In genomic region chr9:75599191-75599841, GRCm38 (mm10) we compare ENCODE assay signal across 9 mouse cellular contexts. TPM values are rescaled to one million over a fixed set of nuclear protein-coding genes. Genes with fewer than 3 reads are reported as not detected.
DNase-seq lines count a peak whose midpoint lies in the region; ATAC-seq lines count a peak whose summit lies in the region.
"Had no signal": no experiment of that assay in that cellular context is flagged by ENCODE, and none has a peak within 500 bp of the region (broad histone marks: within the 10 kb centered on the region; RNA-seq: fewer than 3 reads in every experiment).

No protein-coding gene starts in this region.

- H3K27ac ChIP-seq in heart, embryonic 11.5 days (ENCODE audit: low read depth, low read length): peak overlapping the region; percentile 11; the same call in 1 of the 2 replicates
- H3K27ac ChIP-seq in forebrain, embryonic 16.5 days (ENCODE audit: low read length): peak overlapping the region; percentile 23; the same call in 1 of the 2 replicates
- H3K27ac ChIP-seq in neural tube, embryonic 13.5 days (replicated peaks): peak overlapping the region; percentile 74
- H3K27ac ChIP-seq: heart, embryonic 15.5 days had no signal

- no peaks in the 10 kb centered on the region for H3K36me3 ChIP-seq in heart, embryonic 11.5 days (ENCODE audit: control insufficient read depth, insufficient read depth, low read length)
- peaks cover 6% of the 10 kb centered on the region for H3K36me3 ChIP-seq in forebrain, embryonic 16.5 days (ENCODE audit: control insufficient read depth, insufficient read depth)
- peaks cover 37% of the 10 kb centered on the region for H3K36me3 ChIP-seq in neural tube, embryonic 13.5 days
- H3K36me3 ChIP-seq: heart, embryonic 15.5 days had no signal

- no peak for DNase-seq in heart, adult 8-10 months (ENCODE audit: low spot score)
- DNase-seq in cerebellum, adult 11 months: peak; percentile 46
- peak; percentile 42 to 84 for DNase-seq in layer of hippocampus, postnatal 14 days (ENCODE audit: low spot score in 2 of 2)
- no peak for DNase-seq in natural killer cell, adult 2 months (ENCODE audit: low spot score in 2 of 2)
- DNase-seq in embryo, embryonic 10 days (ENCODE audit: low spot score): no peak

- WGBS in heart, embryonic 11.5 days (ENCODE audit: insufficient replicate concordance): 39% methylated on average over 5 of the region's 5 CpGs
- WGBS in forebrain, embryonic 16.5 days: 13% methylated on average over 5 of the region's 5 CpGs
- WGBS in neural tube, embryonic 13.5 days: 37% methylated on average over 5 of the region's 5 CpGs

- H3K4me3 ChIP-seq in heart, embryonic 11.5 days (ENCODE audit: low read depth, low read length): no peak overlapping the region
- no peak overlapping the region for H3K4me3 ChIP-seq in forebrain, embryonic 16.5 days (replicated peaks; ENCODE audit: low read length)
- no peak overlapping the region for H3K4me3 ChIP-seq in neural tube, embryonic 13.5 days
- H3K4me3 ChIP-seq: heart, embryonic 15.5 days had no signal

- no peak for ATAC-seq in heart, embryonic 11.5 days (replicated peaks; ENCODE audit: insufficient number of reproducible peaks, low FRiP score, low TSS enrichment)
- peak; percentile 95 for ATAC-seq in forebrain, embryonic 16.5 days
- ATAC-seq in neural tube, embryonic 13.5 days (ENCODE audit: low read depth): peak; percentile 91

- no peak overlapping the region for H3K4me2 ChIP-seq in heart, embryonic 11.5 days
- H3K4me2 ChIP-seq in forebrain, embryonic 16.5 days (ENCODE audit: low read length): no peak overlapping the region
- no peak overlapping the region for H3K4me2 ChIP-seq in neural tube, embryonic 13.5 days
- H3K4me2 ChIP-seq: heart, embryonic 15.5 days had no signal

- H3K27me3 ChIP-seq in heart, embryonic 11.5 days (ENCODE audit: control insufficient read depth, insufficient read depth, low read length): no peaks in the 10 kb centered on the region
- no peaks in the 10 kb centered on the region for H3K27me3 ChIP-seq in forebrain, embryonic 16.5 days (replicated peaks; ENCODE audit: control insufficient read depth, insufficient read depth, low read length)
- H3K27me3 ChIP-seq in neural tube, embryonic 13.5 days: no peaks in the 10 kb centered on the region
- H3K27me3 ChIP-seq: heart, embryonic 15.5 days had no signal

- no peak overlapping the region for H3K9ac ChIP-seq in heart, embryonic 11.5 days (ENCODE audit: low read depth, low read length)
- no peak overlapping the region for H3K9ac ChIP-seq in forebrain, embryonic 16.5 days (replicated peaks; ENCODE audit: low read depth, low read length)
- no peak overlapping the region for H3K9ac ChIP-seq in neural tube, embryonic 13.5 days
- H3K9ac ChIP-seq: heart, embryonic 15.5 days had no signal

- H3K9me3 ChIP-seq in heart, embryonic 11.5 days (replicated peaks; ENCODE audit: control insufficient read depth, low read length): no peaks in the 10 kb centered on the region
- H3K9me3 ChIP-seq in forebrain, embryonic 16.5 days (ENCODE audit: control insufficient read depth, low read length): no peaks in the 10 kb centered on the region; the same call in 1 of the 2 replicates
- no peaks in the 10 kb centered on the region for H3K9me3 ChIP-seq in neural tube, embryonic 13.5 days
- H3K9me3 ChIP-seq: heart, embryonic 15.5 days had no signal

- H3K4me1 ChIP-seq in heart, embryonic 11.5 days (ENCODE audit: control insufficient read depth, insufficient read depth, low read length): 0 out of 2 replicates have a peak, but pooled peaks cover 4% of the 10 kb centered on the region
- H3K4me1 ChIP-seq in forebrain, embryonic 16.5 days (replicated peaks; ENCODE audit: control insufficient read depth, insufficient read depth, low read length): peaks cover 12% of the 10 kb centered on the region
- peaks cover 39% of the 10 kb centered on the region for H3K4me1 ChIP-seq in neural tube, embryonic 13.5 days (replicated peaks)

RNA-seq across cellular contexts. Expression of gene Tmod2, which starts 11.8 kb away (rescaled TPM):
- 5.9 and 6.1 TPM in 2 replicates for polyA plus RNA-seq in heart, embryonic 11.5 days (2014; fragmentation: Nextera tagmentation; extraction: Ambion mirVana)
- total RNA-seq in heart, adult 8-10 months (2022): 1 to 10 TPM; 4.2 to 5.2 (median 4.4) TPM
- polyA plus RNA-seq in forebrain, embryonic 16.5 days (2015; fragmentation: Nextera tagmentation; extraction: Ambion mirVana): 252 and 274 TPM in 2 replicates
- 100 to 1,000 TPM; 420 to 434 TPM for total RNA-seq in layer of hippocampus, postnatal 14 days (2021)
- polyA plus RNA-seq in neural tube, embryonic 13.5 days (2015; fragmentation: Nextera tagmentation; extraction: Ambion mirVana): 171 and 178 TPM in 2 replicates

RNA-seq across cellular contexts. Expression of gene Lysmd2, which starts 26.2 kb away (rescaled TPM):
- 16.3 and 18.4 TPM in 2 replicates for polyA plus RNA-seq in heart, embryonic 11.5 days (2014; fragmentation: Nextera tagmentation; extraction: Ambion mirVana)
- total RNA-seq in heart, adult 8-10 months (2022): 10 to 100 TPM in 2 of 4 experiments, 1 to 10 TPM in 2; 7.6 to 11.7 (median 9.2) TPM
- 26.7 and 28.2 TPM in 2 replicates for polyA plus RNA-seq in forebrain, embryonic 16.5 days (2015; fragmentation: Nextera tagmentation; extraction: Ambion mirVana)
- total RNA-seq in layer of hippocampus, postnatal 14 days (2021): 10 to 100 TPM; 56.9 to 57.2 TPM
- 26.9 and 27.0 TPM in 2 replicates for polyA plus RNA-seq in neural tube, embryonic 13.5 days (2015; fragmentation: Nextera tagmentation; extraction: Ambion mirVana)

RNA-seq across cellular contexts. Expression of gene Tmod3, which starts 39.9 kb away (rescaled TPM):
- 80.0 and 86.9 TPM in 2 replicates for polyA plus RNA-seq in heart, embryonic 11.5 days (2014; fragmentation: Nextera tagmentation; extraction: Ambion mirVana)
- total RNA-seq in heart, adult 8-10 months (2022): 10 to 100 TPM; 48.4 to 59.3 (median 58.7) TPM
- polyA plus RNA-seq in forebrain, embryonic 16.5 days (2015; fragmentation: Nextera tagmentation; extraction: Ambion mirVana): 107 and 113 TPM in 2 replicates
- total RNA-seq in layer of hippocampus, postnatal 14 days (2021): 10 to 100 TPM; 51.5 to 61.4 TPM
- polyA plus RNA-seq in neural tube, embryonic 13.5 days (2015; fragmentation: Nextera tagmentation; extraction: Ambion mirVana): 73.8 and 91.2 TPM in 2 replicates

Comparison
In these comparisons a context has a peak if more than half of its experiments do, and no peak if none do; other contexts are left out.
1. H3K27ac ChIP-seq: peak in every context shown above with its lines; median percentile 74 in neural tube, embryonic 13.5 days; 23 in forebrain, embryonic 16.5 days; 11 in heart, embryonic 11.5 days.
2. DNase-seq: peak in cerebellum, adult 11 months (single experiment) and layer of hippocampus, postnatal 14 days (2 of 2); none in heart, adult 8-10 months (single experiment), natural killer cell, adult 2 months (0 of 2) and embryo, embryonic 10 days (single experiment).
3. RNA of gene Tmod2, which starts 11.8 kb away (polyA plus RNA-seq): 252 to 274 TPM in forebrain, embryonic 16.5 days and 171 to 178 TPM in neural tube, embryonic 13.5 days; 5.9 to 6.1 TPM in heart, embryonic 11.5 days; every median in the first group is over 10 times any median in the second.